Mouse (Mus musculus): ENCODE results near the gene Unc45a.

Gene Unc45a

GRCm38 (mm10) chr7:80324043-80324815 is 16.6 kb downstream of the Unc45a start, which contains the start of gene Rccd1:
Rccd1 (minus strand) TSS chr7:80324454.
- DNase-seq: peak; percentile 95 to 97

GRCm38 (mm10) chr7:80323336-80323735 is 17.5 kb downstream of the Unc45a start:
- no peak for DNase-seq

- DNase-seq: no peak
Observed at GRCm38 (mm10) chr7:80319846-80320496, 20.8 kb downstream of the Unc45a start.

GRCm38 (mm10) chr7:80318670-80319069 is 22.1 kb downstream of the Unc45a start:
- no peak for DNase-seq

- no peak for DNase-seq
Observed at GRCm38 (mm10) chr7:80317439-80318115, 23.2 kb downstream of the Unc45a start.

- no peak for DNase-seq
Observed at GRCm38 (mm10) chr7:80315733-80316132, 25.1 kb downstream of the Unc45a start.

GRCm38 (mm10) chr7:80310771-80311170 is 30.0 kb downstream of the Unc45a start:
- DNase-seq: no peak

- DNase-seq: no peak
Observed at GRCm38 (mm10) chr7:80307766-80308165, 33.0 kb downstream of the Unc45a start.

GRCm38 (mm10) chr7:80301522-80301921 is 39.3 kb downstream of the Unc45a start:
- DNase-seq: no peak

GRCm38 (mm10) chr7:80299568-80299967 is 41.2 kb downstream of the Unc45a start:
- DNase-seq: no peak

- DNase-seq: no peak
Observed at GRCm38 (mm10) chr7:80298754-80299153, 42.1 kb downstream of the Unc45a start.

- no peak for DNase-seq
Observed at GRCm38 (mm10) chr7:80297041-80297440, 43.8 kb downstream of the Unc45a start.

- no peak for DNase-seq
Observed at GRCm38 (mm10) chr7:80296462-80296861, 44.3 kb downstream of the Unc45a start.

GRCm38 (mm10) chr7:80294764-80295648 is 45.8 kb downstream of the Unc45a start:
- no peak for DNase-seq

GRCm38 (mm10) chr7:80294062-80294763 is 46.6 kb downstream of the Unc45a start, which contains the start of gene Prc1:
Prc1 (plus strand) TSS chr7:80294450.
- peak; percentile 96 to 99 for DNase-seq

GRCm38 (mm10) chr7:80287736-80288135 is 53.1 kb downstream of the Unc45a start:
- DNase-seq: no peak

- DNase-seq: no peak
Observed at GRCm38 (mm10) chr7:80285725-80286124, 55.1 kb downstream of the Unc45a start.

- no peak for DNase-seq
Observed at GRCm38 (mm10) chr7:80284391-80284790, 56.4 kb downstream of the Unc45a start.

GRCm38 (mm10) chr7:80283226-80283918 is 57.4 kb downstream of the Unc45a start:
- DNase-seq: no peak

GRCm38 (mm10) chr7:80281646-80282045 is 59.2 kb downstream of the Unc45a start:
- no peak for DNase-seq

- DNase-seq: no peak
Observed at GRCm38 (mm10) chr7:80280998-80281397, 59.8 kb downstream of the Unc45a start.

All from kidney, postnatal 25 days (tissue).